Mouse (Mus musculus): ENCODE results near the gene Mid1.
"Not testable (repeated sequence)": the region's sequence is repeated elsewhere in the genome, so short reads cannot be mapped to it uniquely, and the experiment has no call there.

Mid1 gene

GRCm38 (mm10) chrX:169971562-169971961, 286.6 kb downstream of the Mid1 start:
- not testable (repeated sequence) for DNase-seq (ENCODE audit: low spot score)

- not testable (repeated sequence) for DNase-seq (ENCODE audit: low spot score)
These were observed 287.1 kb downstream of the Mid1 start for GRCm38 (mm10) chrX:169972131-169972530.

GRCm38 (mm10) chrX:169972791-169973494, 287.9 kb downstream of the Mid1 start:
- not testable (repeated sequence) for DNase-seq (ENCODE audit: low spot score)

- not testable (repeated sequence) for DNase-seq (ENCODE audit: low spot score)
These were observed 288.8 kb downstream of the Mid1 start for GRCm38 (mm10) chrX:169973806-169974205.

- not testable (repeated sequence) for DNase-seq (ENCODE audit: low spot score)
These were observed 289.5 kb downstream of the Mid1 start for GRCm38 (mm10) chrX:169974456-169974855.

- not testable (repeated sequence) for DNase-seq (ENCODE audit: low spot score)
These were observed 290.0 kb downstream of the Mid1 start for GRCm38 (mm10) chrX:169974974-169975373.

- not testable (repeated sequence) for DNase-seq (ENCODE audit: low spot score)
These were observed 290.7 kb downstream of the Mid1 start for GRCm38 (mm10) chrX:169975681-169976131.

- DNase-seq (ENCODE audit: low spot score), result not testable (repeated sequence)
These were observed 291.3 kb downstream of the Mid1 start for GRCm38 (mm10) chrX:169976340-169976739.

GRCm38 (mm10) chrX:169977856-169978435, 292.9 kb downstream of the Mid1 start:
- DNase-seq (ENCODE audit: low spot score), result not testable (repeated sequence)

- DNase-seq (ENCODE audit: low spot score), result not testable (repeated sequence)
These were observed 293.7 kb downstream of the Mid1 start for GRCm38 (mm10) chrX:169978436-169979381.

- not testable (repeated sequence) for DNase-seq (ENCODE audit: low spot score)
These were observed 294.6 kb downstream of the Mid1 start for GRCm38 (mm10) chrX:169979461-169980202.

GRCm38 (mm10) chrX:169980203-169980556, 295.2 kb downstream of the Mid1 start:
- not testable (repeated sequence) for DNase-seq (ENCODE audit: low spot score)

GRCm38 (mm10) chrX:169980809-169981289, 295.9 kb downstream of the Mid1 start:
- no peak for DNase-seq (ENCODE audit: low spot score)

- DNase-seq (ENCODE audit: low spot score), result not testable (repeated sequence)
These were observed 296.8 kb downstream of the Mid1 start for GRCm38 (mm10) chrX:169981761-169982181.

GRCm38 (mm10) chrX:169982606-169983400, 297.8 kb downstream of the Mid1 start:
- not testable (repeated sequence) for DNase-seq (ENCODE audit: low spot score)

- not testable (repeated sequence) for DNase-seq (ENCODE audit: low spot score)
These were observed 298.6 kb downstream of the Mid1 start for GRCm38 (mm10) chrX:169983401-169984165.

- DNase-seq (ENCODE audit: low spot score), result not testable (repeated sequence)
These were observed 299.3 kb downstream of the Mid1 start for GRCm38 (mm10) chrX:169984331-169984730.

GRCm38 (mm10) chrX:169984853-169985252, 299.9 kb downstream of the Mid1 start:
- DNase-seq (ENCODE audit: low spot score), result not testable (repeated sequence)

GRCm38 (mm10) chrX:169985796-169986195, 300.8 kb downstream of the Mid1 start:
- not testable (repeated sequence) for DNase-seq (ENCODE audit: low spot score)
